Mouse (Mus musculus) gastrocnemius, adult 18-20 months (tissue): Measurements from ENCODE around the gene Mob3b. TPM values are rescaled to one million over a fixed set of nuclear protein-coding genes. Genes with fewer than 3 reads are reported as not detected.

Experiments
- DNase-seq: peaks from one replicate; pipeline ENCODE4 v3.0.0; 2021; ENCODE audit warnings: low spot score
- total RNA-seq, 2 experiments: library from RNA; stranded (reverse); gene quantifications; 2 replicates each; pipeline ENCODE4 v1.2.3; 2021

Mob3b gene
- total RNA-seq, 2 experiments from 2014 or later, result 0.55 to 1.1 TPM

GRCm38 (mm10) chr4:35066163-35066562 lies 91.1 kb downstream of the Mob3b start:
- no peak for DNase-seq

- no peak for DNase-seq
Observed at GRCm38 (mm10) chr4:35065075-35065838, 92.0 kb downstream of the Mob3b start.

- DNase-seq, result no peak
Observed at GRCm38 (mm10) chr4:35063146-35063719, 94.1 kb downstream of the Mob3b start.

GRCm38 (mm10) chr4:35060964-35061363 lies 96.3 kb downstream of the Mob3b start:
- DNase-seq, result no peak

GRCm38 (mm10) chr4:35060401-35060800 lies 96.9 kb downstream of the Mob3b start:
- no peak for DNase-seq

- DNase-seq, result no peak
Observed at GRCm38 (mm10) chr4:35054362-35054761, 102.9 kb downstream of the Mob3b start.

GRCm38 (mm10) chr4:35052174-35052942 lies 104.9 kb downstream of the Mob3b start:
- no peak for DNase-seq

- no peak for DNase-seq
Observed at GRCm38 (mm10) chr4:35051152-35051551, 106.1 kb downstream of the Mob3b start.

GRCm38 (mm10) chr4:35049742-35050058 lies 107.6 kb downstream of the Mob3b start:
- no peak for DNase-seq

- no peak for DNase-seq
Observed at GRCm38 (mm10) chr4:35049036-35049741, 108.1 kb downstream of the Mob3b start.

- DNase-seq, result no peak
Observed at GRCm38 (mm10) chr4:35040896-35041295, 116.4 kb downstream of the Mob3b start.

- DNase-seq, result no peak
Observed at GRCm38 (mm10) chr4:35040306-35040705, 117.0 kb downstream of the Mob3b start.

GRCm38 (mm10) chr4:35037824-35038223 lies 119.5 kb downstream of the Mob3b start:
- no peak for DNase-seq

GRCm38 (mm10) chr4:35034504-35035290 lies 122.6 kb downstream of the Mob3b start:
- no peak for DNase-seq

GRCm38 (mm10) chr4:35032758-35033157 lies 124.5 kb downstream of the Mob3b start:
- DNase-seq, result no peak

GRCm38 (mm10) chr4:35031623-35032022 lies 125.7 kb downstream of the Mob3b start:
- no peak for DNase-seq

GRCm38 (mm10) chr4:35031141-35031540 lies 126.1 kb downstream of the Mob3b start:
- DNase-seq, result no peak

GRCm38 (mm10) chr4:35018416-35018815 lies 138.9 kb downstream of the Mob3b start:
- no peak for DNase-seq

GRCm38 (mm10) chr4:35012401-35013307 lies 144.6 kb downstream of the Mob3b start:
- DNase-seq, result no peak
